In genomic region chr3:100417772-100418311, GRCm38 (mm10) we compare ENCODE assay signal across 9 mouse cellular contexts.
DNase-seq lines count a peak whose midpoint lies in the region; ATAC-seq and TF ChIP-seq lines count a peak whose summit lies in the region.
"Had no signal": no experiment of that assay in that cellular context is flagged by ENCODE, and none has a peak within 500 bp of the region (broad histone marks: within the 10 kb centered on the region; RNA-seq: fewer than 3 reads in every experiment).

No protein-coding gene starts in this region.

- peak overlapping the region; percentile 62; the same call in 1 of the 2 replicates for H3K27ac ChIP-seq in kidney, adult 2 months (ENCODE audit: insufficient read depth, low read depth, low read length)
- no peak overlapping the region for H3K27ac ChIP-seq in embryonic facial prominence, embryonic 11.5 days (replicated peaks; ENCODE audit: low read depth, low read length)
- H3K27ac ChIP-seq in neural tube, embryonic 13.5 days (replicated peaks), result 0 out of 2 replicates have a peak overlapping the region, but pooled peaks have one; percentile 1

- no peak overlapping the region for H3K9ac ChIP-seq in embryonic facial prominence, embryonic 11.5 days (replicated peaks; ENCODE audit: low read length)
- no peak overlapping the region for H3K9ac ChIP-seq in neural tube, embryonic 13.5 days

- WGBS in kidney, adult 2 months, result 11% methylated on average over 10 of the region's 10 CpGs
- WGBS in embryonic facial prominence, embryonic 11.5 days, result 20% methylated on average over 10 of the region's 10 CpGs
- 18% methylated on average over 10 of the region's 10 CpGs for WGBS in neural tube, embryonic 13.5 days

- H3K4me1 ChIP-seq in kidney, adult 2 months (ENCODE audit: control insufficient read depth, insufficient read depth, low read length), result no peaks in the 10 kb centered on the region
- no peaks in the 10 kb centered on the region; the same call in 1 of the 2 replicates for H3K4me1 ChIP-seq in embryonic facial prominence, embryonic 11.5 days (ENCODE audit: control insufficient read depth, insufficient read depth, low read length)
- peaks cover 16% of the 10 kb centered on the region for H3K4me1 ChIP-seq in neural tube, embryonic 13.5 days (replicated peaks)

- DNase-seq in kidney, adult 2 months, result peak; percentile 24
- DNase-seq in kidney, adult 8-10 months, result no peak
- DNase-seq in embryonic facial prominence, embryonic 11.5 days (ENCODE audit: low spot score), result peak; percentile 36
- peak; percentile 27 for DNase-seq in kidney, adult 9 months
- no peak for DNase-seq in ovary, postnatal 14 days (ENCODE audit: low spot score)
- no peak for DNase-seq in spleen, adult 18-20 months
- no peak for DNase-seq in heart, postnatal 25 days (ENCODE audit: low spot score)
- DNase-seq: heart, adult 11 months had no signal

- no peaks in the 10 kb centered on the region for H3K27me3 ChIP-seq in kidney, adult 2 months (replicated peaks; ENCODE audit: control insufficient read depth, insufficient read depth, low read length)
- no peaks in the 10 kb centered on the region for H3K27me3 ChIP-seq in embryonic facial prominence, embryonic 11.5 days (ENCODE audit: control insufficient read depth, insufficient read depth, low read length)
- H3K27me3 ChIP-seq in neural tube, embryonic 13.5 days, result no peaks in the 10 kb centered on the region; the same call in 1 of the 2 replicates

- intact Hi-C loops in heart, postnatal 25 days (cut with DNase I), result no loop called here

- no peak for TF ChIP-seq POLR2A in kidney, adult 2 months (IDR thresholded peaks at IDR 0.05; ENCODE audit: low read depth, low read length)

- no peak for TF ChIP-seq CTCF in kidney, adult 2 months (conservative IDR thresholded peaks at IDR 0.05; ENCODE audit: insufficient read depth, insufficient read length, low read depth, low read length)

- H3K4me2 ChIP-seq in embryonic facial prominence, embryonic 11.5 days (ENCODE audit: low read depth, low read length), result peak overlapping the region; percentile 8; the same call in 1 of the 2 replicates
- peak overlapping the region; percentile 40 for H3K4me2 ChIP-seq in neural tube, embryonic 13.5 days

- no peak; the same call in 1 of the 2 replicates for ATAC-seq in embryonic facial prominence, embryonic 11.5 days (replicated peaks; ENCODE audit: insufficient number of reproducible peaks, low FRiP score, low TSS enrichment, low read depth)
- ATAC-seq in neural tube, embryonic 13.5 days (ENCODE audit: low read depth), result peak; percentile 74

- no peak overlapping the region for H3K4me3 ChIP-seq in kidney, adult 2 months (ENCODE audit: insufficient read depth, low read depth, low read length)
- H3K4me3 ChIP-seq in embryonic facial prominence, embryonic 11.5 days (ENCODE audit: low read depth, low read length), result no peak overlapping the region
- H3K4me3 ChIP-seq in neural tube, embryonic 13.5 days, result peak overlapping the region; percentile 3; the same call in 1 of the 2 replicates

- H3K9me3 ChIP-seq in embryonic facial prominence, embryonic 11.5 days (replicated peaks; ENCODE audit: control insufficient read depth, low read length), result no peaks in the 10 kb centered on the region
- no peaks in the 10 kb centered on the region for H3K9me3 ChIP-seq in neural tube, embryonic 13.5 days

- H3K36me3 ChIP-seq in kidney, adult 2 months (ENCODE audit: control insufficient read depth, insufficient read depth, low read length), result no peaks in the 10 kb centered on the region
- H3K36me3 ChIP-seq in embryonic facial prominence, embryonic 11.5 days (replicated peaks; ENCODE audit: control insufficient read depth, insufficient read depth, low read depth, low read length), result no peaks in the 10 kb centered on the region
- H3K36me3 ChIP-seq in neural tube, embryonic 13.5 days, result no peaks in the 10 kb centered on the region

Comparison
In these comparisons a context has a peak if more than half of its experiments do, and no peak if none do; other contexts are left out.
1. DNase-seq: peak in kidney, adult 2 months (single experiment), embryonic facial prominence, embryonic 11.5 days (single experiment) and kidney, adult 9 months (single experiment); none in kidney, adult 8-10 months (0 of 2), ovary, postnatal 14 days (single experiment), spleen, adult 18-20 months (0 of 2) and heart, postnatal 25 days (single experiment).